Mouse (Mus musculus) embryonic facial prominence, embryonic 11.5 days (tissue): ENCODE measurements around the gene Abcb8. TPM values are rescaled to one million over a fixed set of nuclear protein-coding genes. Genes with fewer than 3 reads are reported as not detected.

Experiments
- ATAC-seq: fragments of 200-750 bp; cut with Nextera tagmentation; replicated peaks from 2 replicates; pipeline ENCODE4 v1.8.0; 2017; ENCODE audit warnings: low read depth; ENCODE audit not compliant: insufficient number of reproducible peaks, low FRiP score, low TSS enrichment
- DNase-seq: peaks from one replicate; pipeline ENCODE4 v3.0.0-alpha.2; 2015; ENCODE audit warnings: low spot score
- H3K27ac ChIP-seq: fragments of 300-500 bp; sonication (generic); replicated peaks from 2 replicates; pipeline ENCODE4 v1.5.1; 2014; ENCODE audit warnings: mild to moderate bottlenecking, low read depth, low read length, control low read depth
- H3K27me3 ChIP-seq: fragments of 300-500 bp; sonication (generic); 2 replicates; pipeline ENCODE4 v1.6.1; 2014; ENCODE audit warnings: mild to moderate bottlenecking, low read length, moderate library complexity, mixed read lengths; ENCODE audit not compliant: control insufficient read depth, insufficient read depth
- H3K36me3 ChIP-seq: fragments of 300-500 bp; sonication (generic); replicated peaks from 2 replicates; pipeline ENCODE4 v1.6.1; 2014; ENCODE audit warnings: low read depth, mild to moderate bottlenecking, low read length, moderate library complexity, mixed read lengths; ENCODE audit not compliant: control insufficient read depth, insufficient read depth
- H3K4me1 ChIP-seq: fragments of 300-500 bp; sonication (generic); 2 replicates; pipeline ENCODE4 v1.6.1; 2014; ENCODE audit warnings: low read length, mixed read lengths; ENCODE audit not compliant: control insufficient read depth, insufficient read depth
- H3K4me2 ChIP-seq: fragments of 300-500 bp; sonication (generic); 2 replicates; pipeline ENCODE4 v1.6.1; 2014; ENCODE audit warnings: low read depth, mild to moderate bottlenecking, control low read depth, low read length, moderate library complexity
- H3K4me3 ChIP-seq: fragments of 300-500 bp; sonication (generic); 2 replicates; pipeline ENCODE4 v1.5.1; 2014; ENCODE audit warnings: low read depth, low read length, control low read depth
- H3K9ac ChIP-seq: fragments of 300-500 bp; sonication (generic); replicated peaks from 2 replicates; pipeline ENCODE4 v1.6.1; 2014; ENCODE audit warnings: mild to moderate bottlenecking, control low read depth, low read length
- H3K9me3 ChIP-seq: fragments of 300-500 bp; sonication (generic); replicated peaks from 2 replicates; pipeline ENCODE4 v1.6.1; 2016; ENCODE audit warnings: mild to moderate bottlenecking, low read length, inconsistent platforms, mixed read lengths; ENCODE audit not compliant: control insufficient read depth
- WGBS: fragments of 180-500 bp; shearing (Covaris S2); extraction: QIAGEN DNeasy Blood & Tissue Kit; methylation state at CpG from one replicate; pipeline ENCODE4 v1.1.7; 2014; 5-methylcytosine and 5-hydroxymethylcytosine counted together
- polyA plus RNA-seq: library from polyadenylated mRNA; unstranded; fragments of >200 nt; fragmentation: Nextera tagmentation; extraction: Ambion mirVana; gene quantifications from 2 replicates; pipeline ENCODE4 v1.2.1, GENCODE M21; 2014

Abcb8 gene
- polyA plus RNA-seq, 1 experiment from 2014 or later, result 27.4 TPM

DNA sequence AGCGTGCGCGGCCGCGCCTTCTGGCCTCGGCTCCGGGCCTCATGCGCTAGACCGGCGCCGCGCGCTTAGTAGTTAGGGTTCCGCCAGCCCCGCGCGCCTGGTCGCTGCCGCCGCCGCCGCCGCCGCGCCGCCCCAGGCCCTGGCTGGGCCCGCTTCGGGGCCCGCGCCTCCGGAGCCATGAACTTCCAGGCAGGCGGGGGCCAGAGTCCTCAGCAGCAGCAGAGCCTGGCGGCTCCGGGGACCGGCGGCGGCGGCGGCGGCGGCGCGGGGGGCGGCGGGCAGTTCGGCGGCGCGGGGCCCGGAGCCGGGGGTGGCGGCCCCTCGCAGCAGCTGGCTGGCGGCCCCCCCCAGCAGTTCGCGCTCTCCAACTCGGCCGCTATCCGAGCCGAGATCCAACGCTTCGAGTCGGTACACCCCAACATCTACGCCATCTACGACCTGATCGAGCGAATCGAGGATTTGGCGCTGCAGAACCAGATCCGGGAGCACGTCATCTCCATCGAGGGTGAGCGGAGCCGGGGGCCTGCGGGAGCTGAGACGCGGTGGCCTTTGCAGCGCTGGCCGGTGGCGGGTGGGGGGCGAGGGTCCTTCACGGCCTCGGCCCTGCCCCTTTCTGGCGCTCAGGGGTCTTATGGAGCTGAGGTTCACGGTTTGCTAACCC, 58.7 kb downstream of the Abcb8 start, which contains the start of gene Agap3:
Gene Agap3, plus strand, starts transcription at position 148 of the 661 bp plus-strand sequence.
- peak within 1 kb of the TSS; percentile 91 for H3K4me3 ChIP-seq
- no peaks in the 10 kb centered on the region for H3K36me3 ChIP-seq
- peaks cover 9% of the 10 kb centered on the region for H3K4me1 ChIP-seq
- peak within 1 kb of the TSS; percentile 96 for H3K9ac ChIP-seq
- DNase-seq (peak; percentile 50), ATAC-seq (peak; percentile 29)
- peak within 1 kb of the TSS; percentile 93 for H3K27ac ChIP-seq
- WGBS, result under 1% methylated on average over 76 of the region's 85 CpGs
- peak within 1 kb of the TSS; percentile 99 for H3K4me2 ChIP-seq
- H3K27me3 ChIP-seq, result no peaks in the 10 kb centered on the region
- H3K9me3 ChIP-seq, result no peaks in the 10 kb centered on the region

DNA sequence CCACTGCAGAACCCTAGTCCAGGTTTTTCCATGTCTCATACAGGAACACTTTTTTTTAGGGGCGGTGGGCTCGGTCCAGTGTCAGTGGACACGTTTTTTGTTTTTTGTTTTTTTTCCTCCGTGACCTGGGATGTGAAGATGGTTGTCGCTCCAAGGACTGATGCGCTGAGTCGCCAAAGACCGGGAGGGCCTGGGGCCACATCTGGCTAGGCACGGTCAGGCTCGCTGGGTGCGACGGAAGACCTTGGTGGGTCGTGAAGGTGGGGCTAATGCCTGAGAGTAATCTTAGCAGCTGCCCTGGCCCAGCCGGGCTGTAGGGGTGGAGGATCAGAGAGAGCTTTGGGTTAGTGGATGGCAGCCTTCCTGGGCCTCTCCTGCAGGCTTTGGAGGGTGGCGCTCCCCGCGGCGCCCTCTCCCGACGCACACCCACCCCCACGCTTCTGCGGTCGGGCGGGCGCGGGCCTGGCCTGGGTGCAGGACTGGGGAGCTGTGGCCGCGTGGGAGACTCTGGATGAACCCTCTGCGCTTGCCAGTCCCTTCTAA, 59.3 kb downstream of the Abcb8 start:
- Histone ChIP-seq H3K27me3 (no peaks in the 10 kb centered on the region), H3K9me3 (no peaks in the 10 kb centered on the region), H3K4me2 (peak overlapping the region; percentile 99), H3K36me3 (no peaks in the 10 kb centered on the region; the same call in 1 of the 2 replicates), H3K4me3 (peak overlapping the region; percentile 91), H3K9ac (peak overlapping the region; percentile 96), H3K27ac (peak overlapping the region; percentile 93), H3K4me1 (peaks cover 9% of the 10 kb centered on the region)
- ATAC-seq (no peak), DNase-seq (peak; percentile 30)
- under 1% methylated on average over 29 of the region's 29 CpGs for WGBS

GRCm38 (mm10) chr5:24453283-24453984, 60.0 kb downstream of the Abcb8 start:
- WGBS, result 10% methylated on average over 5 of the region's 5 CpGs
- Histone ChIP-seq H3K27me3 (no peaks in the 10 kb centered on the region), H3K4me1 (peaks cover 9% of the 10 kb centered on the region), H3K4me3 (peak overlapping the region; percentile 91), H3K27ac (0 out of 2 replicates have a peak overlapping the region, but pooled peaks have one; percentile 28), H3K9me3 (no peaks in the 10 kb centered on the region), H3K4me2 (peak overlapping the region; percentile 99), H3K36me3 (no peaks in the 10 kb centered on the region; the same call in 1 of the 2 replicates), H3K9ac (peak overlapping the region; percentile 96)
- DNase-seq (no peak), ATAC-seq (no peak)

GRCm38 (mm10) chr5:24453985-24454303, 60.5 kb downstream of the Abcb8 start:
- Histone ChIP-seq H3K4me2 (peak overlapping the region; percentile 99), H3K4me1 (peaks cover 9% of the 10 kb centered on the region), H3K27me3 (no peaks in the 10 kb centered on the region), H3K9ac (peak overlapping the region; percentile 96; the same call in 1 of the 2 replicates), H3K27ac (no peak overlapping the region), H3K4me3 (0 out of 2 replicates have a peak overlapping the region, but pooled peaks have one; percentile 12), H3K9me3 (no peaks in the 10 kb centered on the region), H3K36me3 (no peaks in the 10 kb centered on the region; the same call in 1 of the 2 replicates)
- ATAC-seq (no peak), DNase-seq (no peak)
- 28% methylated on average over 2 of the region's 2 CpGs for WGBS

DNA sequence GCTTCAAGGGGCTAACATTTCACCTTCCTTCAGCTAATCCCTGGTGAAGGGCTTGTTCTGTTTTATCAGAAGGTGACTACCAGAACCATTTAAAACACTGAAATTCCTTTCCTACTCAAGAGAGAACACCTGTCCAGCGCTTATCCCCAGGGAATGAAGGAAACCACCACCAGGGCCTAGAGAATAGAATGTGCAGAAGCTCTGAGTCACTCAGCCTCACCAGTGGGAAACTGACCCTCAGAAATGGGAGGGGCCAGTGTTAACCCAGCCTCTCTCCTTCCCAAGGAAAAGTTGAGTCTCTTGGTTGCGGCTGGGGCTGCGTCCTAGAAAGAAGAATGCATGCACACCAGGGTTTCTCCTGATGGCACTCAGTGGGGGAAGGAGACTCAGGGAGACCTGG, 61.6 kb downstream of the Abcb8 start:
- ATAC-seq (no peak), DNase-seq (no peak)
- H3K9me3 ChIP-seq, result no peaks in the 10 kb centered on the region
- H3K4me3 ChIP-seq, result no peak overlapping the region; the same call in 1 of the 2 replicates
- peak overlapping the region; percentile 2; the same call in 1 of the 2 replicates for H3K4me2 ChIP-seq
- no peak overlapping the region for H3K27ac ChIP-seq
- no peaks in the 10 kb centered on the region; the same call in 1 of the 2 replicates for H3K36me3 ChIP-seq
- H3K9ac ChIP-seq, result no peak overlapping the region
- 56% methylated on average over 3 of the region's 3 CpGs for WGBS
- H3K4me1 ChIP-seq, result peaks cover 9% of the 10 kb centered on the region
- no peaks in the 10 kb centered on the region for H3K27me3 ChIP-seq

DNA sequence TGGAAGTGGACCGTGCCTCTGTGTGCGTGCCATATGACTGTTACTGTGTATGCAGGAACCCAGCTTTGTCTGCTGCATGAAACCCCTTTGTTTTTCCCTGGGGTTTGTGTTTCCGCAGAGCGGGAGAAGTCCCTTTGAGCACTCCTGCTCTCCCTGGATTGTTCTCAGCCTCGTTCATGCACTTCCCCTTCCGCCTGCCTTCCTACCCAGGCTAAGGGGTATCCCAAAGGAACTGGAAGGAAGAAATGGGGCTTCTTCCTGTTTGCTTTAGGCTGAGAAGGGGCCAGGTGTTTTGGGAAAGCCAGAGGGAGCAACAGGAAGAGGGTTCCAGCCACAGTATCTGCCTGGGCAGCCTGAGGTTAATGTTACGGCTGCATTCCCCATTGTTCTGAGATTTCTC, 62.1 kb downstream of the Abcb8 start:
- Histone ChIP-seq H3K36me3 (no peaks in the 10 kb centered on the region; the same call in 1 of the 2 replicates), H3K4me3 (no peak overlapping the region), H3K27ac (no peak overlapping the region), H3K4me2 (peak overlapping the region; percentile 2; the same call in 1 of the 2 replicates), H3K9ac (no peak overlapping the region), H3K9me3 (no peaks in the 10 kb centered on the region), H3K27me3 (no peaks in the 10 kb centered on the region), H3K4me1 (peaks cover 9% of the 10 kb centered on the region)
- ATAC-seq, result no peak
- DNase-seq, result no peak
- WGBS, result 55% methylated on average over 7 of the region's 7 CpGs
